Mouse (Mus musculus) forebrain, embryonic 14.5 days (tissue): ENCODE data around the gene Ccdc106. TPM values are rescaled to one million over a fixed set of nuclear protein-coding genes. Genes with fewer than 3 reads are reported as not detected.
"Not testable (repeated sequence)": the region's sequence is repeated elsewhere in the genome, so short reads cannot be mapped to it uniquely, and the experiment has no call there.

Source experiments
- ATAC-seq: fragments of 200-750 bp; cut with Nextera tagmentation; 2 replicates; pipeline ENCODE4 v1.8.0; 2017; ENCODE audit warnings: mild to moderate bottlenecking, moderate library complexity
- DNase-seq: peaks from one replicate; pipeline ENCODE4 v3.0.0-alpha.2; 2015; ENCODE audit warnings: low spot score
- H3K27ac ChIP-seq: fragments of 300-500 bp; sonication (generic); 2 replicates; pipeline ENCODE4 v1.5.1; 2014; ENCODE audit warnings: low read depth, mild to moderate bottlenecking, control low read depth, low read length, moderate library complexity
- H3K27me3 ChIP-seq: fragments of 300-500 bp; sonication (generic); replicated peaks from 2 replicates; pipeline ENCODE4 v1.6.1; 2014; ENCODE audit warnings: low read length, control low read depth, mixed read lengths; ENCODE audit not compliant: control insufficient read depth, insufficient read depth
- H3K36me3 ChIP-seq: fragments of 300-500 bp; sonication (generic); 2 replicates; pipeline ENCODE4 v1.6.1; 2014; ENCODE audit warnings: low read length, control low read depth; ENCODE audit not compliant: control insufficient read depth, insufficient read depth
- H3K4me1 ChIP-seq: fragments of 300-500 bp; sonication (generic); 2 replicates; pipeline ENCODE4 v1.6.1; 2014; ENCODE audit warnings: antibody characterized with exemption, low read length, control low read depth; ENCODE audit not compliant: control insufficient read depth, insufficient read depth
- H3K4me2 ChIP-seq: fragments of 300-500 bp; sonication (generic); 2 replicates; pipeline ENCODE4 v1.6.1; 2014; ENCODE audit warnings: mild to moderate bottlenecking, control low read depth, low read length
- H3K4me3 ChIP-seq: fragments of 300-500 bp; sonication (generic); 2 replicates; pipeline ENCODE4 v1.5.1; 2014; ENCODE audit warnings: low read depth, low read length, control low read depth
- H3K9ac ChIP-seq: fragments of 300-500 bp; sonication (generic); 2 replicates; pipeline ENCODE4 v1.6.1; 2014; ENCODE audit warnings: mild to moderate bottlenecking, low read length, control low read depth, moderate library complexity
- H3K9me3 ChIP-seq: fragments of 300-500 bp; sonication (generic); replicated peaks from 2 replicates; pipeline ENCODE4 v1.6.1; 2016; ENCODE audit warnings: low read length, control low read depth, mixed read lengths; ENCODE audit not compliant: control insufficient read depth
- WGBS: fragments of 180-500 bp; shearing (Covaris S2); extraction: QIAGEN DNeasy Blood & Tissue Kit; methylation state at CpG from one replicate; pipeline ENCODE4 v1.1.7; 2014; 5-methylcytosine and 5-hydroxymethylcytosine counted together
- polyA plus RNA-seq: library from polyadenylated mRNA; unstranded; fragments of >200 nt; fragmentation: Nextera tagmentation; extraction: Ambion mirVana; gene quantifications from 2 replicates; pipeline ENCODE4 v1.2.1, GENCODE M21; 2014

Ccdc106 gene
- polyA plus RNA-seq, 1 experiment from 2014 or later, result 36.1 TPM

GRCm38 (mm10) chr7:5060944-5061773 lies 40.8 kb downstream of the Ccdc106 start:
- peak; percentile 91 for ATAC-seq

DNA sequence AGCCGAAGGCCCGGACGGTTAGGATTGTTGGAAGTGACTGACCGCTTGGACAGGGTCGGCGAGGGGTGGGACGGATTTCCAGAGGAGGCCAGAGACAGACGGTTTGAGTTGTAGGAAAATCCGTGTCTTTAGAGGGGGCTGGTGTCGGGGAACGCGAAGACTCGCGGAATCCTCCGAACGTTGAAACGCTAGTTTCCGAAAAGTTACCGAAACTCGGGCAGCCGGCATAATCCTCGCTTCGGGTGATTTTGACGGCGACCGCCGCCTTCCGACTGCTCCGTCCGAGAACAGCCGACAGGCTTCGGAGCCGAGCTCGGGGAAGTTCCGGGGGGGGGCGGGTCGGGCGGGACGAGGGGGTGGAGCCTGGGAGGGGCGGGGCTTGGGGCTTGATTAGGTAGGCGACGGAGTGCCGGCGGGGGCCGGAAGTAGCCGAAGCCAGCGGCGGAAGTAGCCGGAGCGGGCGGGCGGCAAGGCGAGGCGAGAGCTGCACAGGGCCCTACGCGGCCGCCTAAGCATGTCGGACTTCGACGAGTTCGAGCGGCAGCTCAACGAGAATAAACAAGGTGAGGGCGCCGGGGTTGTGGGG lies 41.5 kb downstream of the Ccdc106 start, which contains the start of gene U2af2:
Gene U2af2 (plus strand): TSS at position 370 of the 586 bp plus-strand sequence.
- no peaks in the 10 kb centered on the region for H3K9me3 ChIP-seq
- peak within 1 kb of the TSS; percentile 98 for H3K27ac ChIP-seq
- WGBS, result under 1% methylated on average over 58 of the region's 65 CpGs
- H3K36me3 ChIP-seq, result peaks cover 13% of the 10 kb centered on the region
- peak within 1 kb of the TSS; percentile 77 for H3K4me3 ChIP-seq
- ATAC-seq (peak; percentile 81), DNase-seq (peak; percentile 95)
- H3K4me2 ChIP-seq, result peak within 1 kb of the TSS; percentile 73
- H3K9ac ChIP-seq, result peak within 1 kb of the TSS; percentile 93
- peaks cover 13% of the 10 kb centered on the region; the same call in 1 of the 2 replicates for H3K27me3 ChIP-seq
- H3K4me1 ChIP-seq, result peaks cover 23% of the 10 kb centered on the region

More at GRCm38 (mm10) chr7:5060944-5061773, 40.8 kb downstream of the Ccdc106 start:
- H3K27ac ChIP-seq, result peak overlapping the region; percentile 98
- peak overlapping the region; percentile 77 for H3K4me3 ChIP-seq
- under 1% methylated on average over 60 of the region's 60 CpGs for WGBS
- peaks cover 19% of the 10 kb centered on the region for H3K27me3 ChIP-seq
- H3K4me1 ChIP-seq, result peaks cover 24% of the 10 kb centered on the region
- DNase-seq, result peak; percentile 100
- H3K9me3 ChIP-seq, result no peaks in the 10 kb centered on the region
- H3K36me3 ChIP-seq, result peaks cover 6% of the 10 kb centered on the region; the same call in 1 of the 2 replicates
- H3K4me2 ChIP-seq, result peak overlapping the region; percentile 73
- H3K9ac ChIP-seq, result peak overlapping the region; percentile 93

GRCm38 (mm10) chr7:5062360-5063001 lies 42.1 kb downstream of the Ccdc106 start:
- DNase-seq, result peak; percentile 94
- H3K4me3 ChIP-seq, result peak overlapping the region; percentile 77
- H3K4me2 ChIP-seq, result peak overlapping the region; percentile 73
- H3K27ac ChIP-seq, result peak overlapping the region; percentile 98
- peaks cover 19% of the 10 kb centered on the region for H3K4me1 ChIP-seq
- peaks cover 19% of the 10 kb centered on the region for H3K36me3 ChIP-seq
- H3K27me3 ChIP-seq, result peaks cover 7% of the 10 kb centered on the region; the same call in 1 of the 2 replicates
- ATAC-seq, result peak; percentile 45
- H3K9me3 ChIP-seq, result no peaks in the 10 kb centered on the region
- peak overlapping the region; percentile 93 for H3K9ac ChIP-seq
- WGBS, result under 1% methylated on average over 45 of the region's 51 CpGs

GRCm38 (mm10) chr7:5064886-5065285 lies 44.5 kb downstream of the Ccdc106 start:
- 95% methylated on average over 6 of the region's 6 CpGs for WGBS
- Histone ChIP-seq H3K9ac (no peak overlapping the region), H3K36me3 (peaks cover 43% of the 10 kb centered on the region), H3K27me3 (no peaks in the 10 kb centered on the region), H3K27ac (no peak overlapping the region), H3K4me2 (no peak overlapping the region), H3K4me3 (no peak overlapping the region), H3K9me3 (no peaks in the 10 kb centered on the region), H3K4me1 (peaks cover 15% of the 10 kb centered on the region)
- no peak for DNase-seq
- ATAC-seq, result no peak

DNA sequence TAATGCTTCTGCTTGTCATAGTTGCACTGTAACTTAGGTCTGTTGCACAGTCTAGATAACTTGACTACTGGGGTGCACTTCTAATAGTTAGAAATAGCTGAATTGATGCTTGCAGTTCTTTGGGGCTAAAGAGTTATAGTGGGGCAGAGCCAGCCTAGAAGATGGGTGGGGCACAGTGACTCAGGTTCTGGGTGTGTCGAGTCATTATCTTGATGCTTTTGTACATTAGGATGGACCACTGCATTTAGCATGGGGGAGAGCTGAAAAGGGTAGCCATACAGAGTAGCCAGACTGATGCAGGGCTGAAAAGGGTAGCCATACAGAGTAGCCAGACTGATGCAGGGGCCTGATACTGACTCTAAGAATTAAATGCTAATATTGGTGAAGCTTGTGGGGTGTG lies 53.2 kb downstream of the Ccdc106 start:
- H3K9me3 ChIP-seq, result no peaks in the 10 kb centered on the region
- WGBS, result 91% methylated on average over 1 of the region's 1 CpGs
- no peaks in the 10 kb centered on the region for H3K27me3 ChIP-seq
- DNase-seq (no peak), ATAC-seq (no peak)
- H3K4me1 ChIP-seq, result no peaks in the 10 kb centered on the region
- peaks cover 98% of the 10 kb centered on the region for H3K36me3 ChIP-seq
- H3K27ac ChIP-seq, result no peak overlapping the region
- H3K4me3 ChIP-seq, result no peak overlapping the region
- no peak overlapping the region for H3K9ac ChIP-seq
- no peak overlapping the region for H3K4me2 ChIP-seq

DNA sequence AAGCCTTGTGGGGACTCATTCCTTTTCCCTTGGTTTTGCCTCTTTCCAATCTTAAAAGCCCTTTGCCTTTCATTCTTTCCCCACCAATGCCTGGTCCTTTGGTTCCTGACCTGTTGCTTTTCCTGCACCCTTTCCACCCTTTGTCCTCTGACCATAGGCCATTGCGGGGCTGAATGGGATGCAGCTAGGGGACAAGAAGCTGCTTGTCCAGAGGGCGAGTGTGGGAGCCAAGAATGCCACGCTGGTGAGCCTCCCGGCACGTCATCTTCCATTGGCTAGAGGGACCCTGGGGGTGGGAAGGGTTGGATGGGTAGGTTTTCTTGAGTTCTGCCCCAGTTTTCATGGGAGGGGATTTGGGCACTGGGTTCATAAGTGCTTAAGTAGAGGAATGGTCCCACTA lies 54.6 kb downstream of the Ccdc106 start:
- ATAC-seq, result no peak
- Histone ChIP-seq H3K27me3 (no peaks in the 10 kb centered on the region), H3K9ac (no peak overlapping the region), H3K4me3 (no peak overlapping the region), H3K36me3 (peaks cover 90% of the 10 kb centered on the region), H3K4me2 (no peak overlapping the region), H3K9me3 (no peaks in the 10 kb centered on the region), H3K27ac (no peak overlapping the region), H3K4me1 (no peaks in the 10 kb centered on the region)
- no peak for DNase-seq
- 94% methylated on average over 5 of the region's 5 CpGs for WGBS

GRCm38 (mm10) chr7:5076931-5077330 lies 56.6 kb downstream of the Ccdc106 start:
- no peak for ATAC-seq

DNA sequence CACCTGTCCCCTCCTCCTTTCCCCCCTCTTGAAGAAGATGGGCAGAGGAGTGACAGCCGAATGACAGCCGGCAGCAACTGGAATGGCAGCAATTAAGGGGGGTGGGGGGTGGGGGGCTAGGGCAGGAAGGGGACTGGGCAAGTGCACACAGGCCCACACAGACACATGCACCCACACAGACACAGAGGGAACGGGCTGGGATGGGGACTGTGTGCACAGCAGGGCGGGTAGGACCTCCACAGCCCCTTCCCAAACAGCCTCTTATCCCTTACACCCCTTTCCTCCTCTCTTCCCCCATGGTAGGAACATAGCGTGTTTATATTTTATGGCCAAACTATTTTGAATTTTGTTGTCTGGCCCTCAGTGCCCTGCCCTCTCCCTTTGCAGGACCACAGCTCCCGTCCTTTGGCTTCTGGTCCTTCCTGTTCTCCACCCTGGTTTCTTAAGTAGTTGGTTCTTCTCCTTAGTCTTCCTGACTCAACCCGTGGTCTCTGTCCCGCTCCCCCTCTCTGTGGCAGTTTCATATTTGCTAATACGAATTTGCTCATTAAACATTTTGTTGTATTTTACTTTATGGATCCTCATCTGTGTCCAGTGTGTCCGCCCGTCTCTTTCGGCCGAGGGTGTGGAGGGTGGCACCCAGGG lies 59.1 kb downstream of the Ccdc106 start:
- peak; percentile 32 for ATAC-seq
- not testable (repeated sequence) for H3K9me3 ChIP-seq, H3K27me3 ChIP-seq, H3K9ac ChIP-seq, DNase-seq
- Histone ChIP-seq H3K4me3 (peak overlapping the region; percentile 99), H3K36me3 (peaks cover 62% of the 10 kb centered on the region), H3K4me1 (peaks cover 15% of the 10 kb centered on the region), H3K4me2 (peak overlapping the region; percentile 84), H3K27ac (peak overlapping the region; percentile 36; the same call in 1 of the 2 replicates)
- 45% methylated on average over 9 of the region's 13 CpGs for WGBS

More at GRCm38 (mm10) chr7:5076931-5077330, 56.6 kb downstream of the Ccdc106 start:
- no peaks in the 10 kb centered on the region for H3K27me3 ChIP-seq
- peaks cover 72% of the 10 kb centered on the region for H3K36me3 ChIP-seq
- H3K4me1 ChIP-seq, result peaks cover 12% of the 10 kb centered on the region
- WGBS, result 88% methylated on average over 2 of the region's 2 CpGs
- no peaks in the 10 kb centered on the region for H3K9me3 ChIP-seq
- H3K4me3 ChIP-seq, result no peak overlapping the region
- no peak overlapping the region for H3K27ac ChIP-seq
- no peak for DNase-seq
- no peak overlapping the region for H3K4me2 ChIP-seq
- no peak overlapping the region for H3K9ac ChIP-seq
